Mouse (Mus musculus) limb, embryonic 12.5 days (tissue): ENCODE measurements at regions not wholly inside any gene's neighbourhood (a gene's known extent, or its start where the extent isn't known, plus 50 kb on each side); places are given as distances from the start of the nearest gene placed in this dataset.

ENCODE experiments used
- ATAC-seq: fragments of 200-750 bp; cut with Nextera tagmentation; 2 replicates; pipeline ENCODE4 v1.8.0; 2017; ENCODE audit warnings: low read depth, moderate TSS enrichment; ENCODE audit not compliant: insufficient number of reproducible peaks, insufficient read depth, low FRiP score, low TSS enrichment
- H3K27ac ChIP-seq: fragments of 300-500 bp; sonication (generic); 2 replicates; pipeline ENCODE4 v1.5.1; 2016; ENCODE audit warnings: mild to moderate bottlenecking, moderate library complexity
- H3K27me3 ChIP-seq: fragments of 300-500 bp; sonication (generic); 2 replicates; pipeline ENCODE4 v1.6.1; 2016; ENCODE audit warnings: mild to moderate bottlenecking, moderate library complexity
- H3K36me3 ChIP-seq: fragments of 300-500 bp; sonication (generic); 2 replicates; pipeline ENCODE4 v1.6.1; 2016; ENCODE audit warnings: mild to moderate bottlenecking, moderate library complexity
- H3K4me1 ChIP-seq: fragments of 300-500 bp; sonication (generic); replicated peaks from 2 replicates; pipeline ENCODE4 v1.6.1; 2016
- H3K4me2 ChIP-seq: fragments of 300-500 bp; sonication (generic); 2 replicates; pipeline ENCODE4 v1.6.1; 2016; ENCODE audit warnings: mild to moderate bottlenecking, moderate library complexity
- H3K4me3 ChIP-seq: fragments of 300-500 bp; sonication (generic); replicated peaks from 2 replicates; pipeline ENCODE4 v1.5.1; 2016; ENCODE audit warnings: mild to moderate bottlenecking
- H3K9ac ChIP-seq: fragments of 300-500 bp; sonication (generic); replicated peaks from 2 replicates; pipeline ENCODE4 v1.6.1; 2016; ENCODE audit warnings: mild to moderate bottlenecking, moderate library complexity
- H3K9me3 ChIP-seq: fragments of 300-500 bp; sonication (generic); 2 replicates; pipeline ENCODE4 v1.6.1; 2016; ENCODE audit warnings: mild to moderate bottlenecking, moderate library complexity
- WGBS: fragments of 180-500 bp; shearing (Covaris S2); methylation state at CpG from one replicate; pipeline ENCODE4 v1.1.7; 2016; 5-methylcytosine and 5-hydroxymethylcytosine counted together

- Histone ChIP-seq H3K27me3 (no peaks in the 10 kb centered on the region), H3K4me1 (no peaks in the 10 kb centered on the region; the same call in 1 of the 2 replicates), H3K36me3 (no peaks in the 10 kb centered on the region), H3K9ac (no peak overlapping the region), H3K4me3 (no peak overlapping the region), H3K4me2 (no peak overlapping the region), H3K9me3 (no peaks in the 10 kb centered on the region), H3K27ac (no peak overlapping the region)
- 92% methylated on average over 5 of the region's 5 CpGs for WGBS
- ATAC-seq = no peak
Observed at GRCm38 (mm10) chr15:5414401-5414800, 170.4 kb upstream of the Ptger4 start.

DNA sequence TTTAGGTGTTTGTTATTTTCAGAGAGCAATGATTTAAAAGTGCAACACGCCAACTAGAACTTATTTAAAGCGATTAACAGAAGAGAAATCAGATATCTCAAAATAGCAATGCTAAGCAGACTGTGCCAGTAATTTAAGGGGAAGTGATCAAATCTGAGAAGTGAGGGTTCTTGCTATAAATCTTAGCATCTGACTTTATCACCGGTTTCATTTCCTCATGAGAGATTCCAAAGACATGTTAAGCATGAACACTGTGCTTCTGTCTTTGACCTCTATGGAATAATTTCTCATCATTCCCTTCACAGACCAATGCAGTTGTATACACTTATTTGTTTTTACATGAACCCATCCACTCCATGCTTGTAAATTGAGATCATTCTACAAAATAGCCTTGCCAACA is 172.0 kb upstream of the Ptger4 start:
- no peak overlapping the region for H3K4me3 ChIP-seq
- no peak overlapping the region for H3K9ac ChIP-seq
- no peak overlapping the region for H3K27ac ChIP-seq
- ATAC-seq = no peak
- H3K4me1 ChIP-seq = no peaks in the 10 kb centered on the region
- H3K27me3 ChIP-seq = no peaks in the 10 kb centered on the region
- H3K9me3 ChIP-seq = no peaks in the 10 kb centered on the region
- no peak overlapping the region for H3K4me2 ChIP-seq
- WGBS = 84% methylated on average over 3 of the region's 3 CpGs
- H3K36me3 ChIP-seq = no peaks in the 10 kb centered on the region

- H3K4me1 ChIP-seq = no peaks in the 10 kb centered on the region
- H3K9me3 ChIP-seq = no peaks in the 10 kb centered on the region
- H3K9ac ChIP-seq = no peak overlapping the region
- H3K4me3 ChIP-seq = no peak overlapping the region
- no peak overlapping the region for H3K27ac ChIP-seq
- H3K36me3 ChIP-seq = no peaks in the 10 kb centered on the region
- no peak for ATAC-seq
- WGBS = 87% methylated on average over 3 of the region's 3 CpGs
- no peaks in the 10 kb centered on the region for H3K27me3 ChIP-seq
- H3K4me2 ChIP-seq = no peak overlapping the region
Observed at GRCm38 (mm10) chr15:5426641-5427040, 182.7 kb upstream of the Ptger4 start.

GRCm38 (mm10) chr15:5427319-5428048 is 183.5 kb upstream of the Ptger4 start:
- Histone ChIP-seq H3K9ac (no peak overlapping the region), H3K27me3 (no peaks in the 10 kb centered on the region), H3K4me3 (no peak overlapping the region), H3K4me1 (no peaks in the 10 kb centered on the region), H3K9me3 (no peaks in the 10 kb centered on the region), H3K27ac (no peak overlapping the region), H3K36me3 (no peaks in the 10 kb centered on the region), H3K4me2 (no peak overlapping the region)
- WGBS = 81% methylated on average over 7 of the region's 7 CpGs
- no peak for ATAC-seq

- Histone ChIP-seq H3K9ac (no peak overlapping the region), H3K36me3 (no peaks in the 10 kb centered on the region), H3K4me1 (no peaks in the 10 kb centered on the region), H3K27ac (no peak overlapping the region), H3K9me3 (no peaks in the 10 kb centered on the region), H3K27me3 (no peaks in the 10 kb centered on the region), H3K4me3 (no peak overlapping the region), H3K4me2 (no peak overlapping the region)
- ATAC-seq = no peak
- 77% methylated on average over 2 of the region's 2 CpGs for WGBS
Observed at GRCm38 (mm10) chr15:5432018-5432417, 188.0 kb upstream of the Ptger4 start.

DNA sequence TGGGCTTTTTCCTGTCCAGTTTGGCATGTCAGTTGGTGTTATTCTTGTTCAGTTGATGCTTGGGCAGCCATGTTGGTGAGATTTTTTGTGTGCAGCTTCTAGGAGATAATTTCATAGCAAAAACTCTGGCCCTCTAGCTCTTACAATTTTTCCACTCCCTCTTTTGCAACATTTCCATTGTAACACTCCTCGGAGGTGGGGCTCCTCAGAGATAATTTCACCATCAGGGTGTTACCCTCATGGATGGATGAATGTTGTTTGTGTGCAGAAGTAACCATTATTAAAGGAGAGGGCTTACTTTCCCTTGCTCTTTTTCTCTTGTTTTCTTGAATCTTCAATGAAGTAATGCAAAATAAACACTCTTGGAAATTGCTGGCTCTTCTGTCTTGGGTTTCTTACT is 193.0 kb upstream of the Ptger4 start:
- Histone ChIP-seq H3K27ac (no peak overlapping the region), H3K27me3 (no peaks in the 10 kb centered on the region), H3K9ac (no peak overlapping the region), H3K4me1 (no peaks in the 10 kb centered on the region), H3K4me3 (no peak overlapping the region), H3K4me2 (no peak overlapping the region), H3K36me3 (no peaks in the 10 kb centered on the region), H3K9me3 (no peaks in the 10 kb centered on the region)
- ATAC-seq = no peak
- 66% methylated on average over 1 of the region's 1 CpGs for WGBS

DNA sequence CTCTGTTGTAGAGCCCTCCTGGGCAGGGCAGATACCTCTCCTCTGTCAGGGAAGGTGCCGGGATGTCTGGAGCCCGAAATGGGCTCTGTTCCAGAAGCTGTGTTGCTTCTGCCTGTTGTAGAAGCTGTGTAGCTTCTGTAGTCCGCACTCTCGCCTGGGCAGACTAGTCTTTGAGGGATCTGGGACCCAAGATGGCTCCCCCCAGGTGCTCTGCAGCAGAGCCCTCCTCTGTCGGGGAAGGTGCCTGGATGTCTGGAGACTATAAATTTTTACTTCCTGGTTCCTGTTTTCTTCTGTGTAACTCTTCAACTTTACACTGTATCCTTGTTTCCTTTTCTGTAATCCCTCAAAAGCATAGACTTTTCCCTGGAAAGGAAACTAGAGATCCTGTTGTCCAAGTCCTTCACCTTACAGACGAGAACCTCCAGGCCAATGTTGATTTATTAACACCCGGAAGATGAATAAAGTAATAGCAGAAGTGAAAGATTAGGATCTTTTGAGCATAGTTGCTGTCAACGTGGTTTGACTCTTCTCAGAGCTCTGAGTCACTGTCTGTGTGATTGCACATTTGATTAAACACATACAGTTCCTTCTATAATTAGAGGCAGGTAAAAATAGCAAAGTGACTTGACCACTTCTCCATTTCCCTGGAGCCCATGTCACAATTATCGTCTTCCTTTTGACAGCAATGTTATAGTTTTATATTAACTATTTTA is 202.2 kb upstream of the Ptger4 start:
- Histone ChIP-seq H3K4me1 (no peaks in the 10 kb centered on the region), H3K27ac (no peak overlapping the region), H3K4me3 (no peak overlapping the region), H3K27me3 (no peaks in the 10 kb centered on the region), H3K36me3 (no peaks in the 10 kb centered on the region), H3K9me3 (no peaks in the 10 kb centered on the region), H3K9ac (no peak overlapping the region), H3K4me2 (no peak overlapping the region)
- WGBS = 74% methylated on average over 9 of the region's 9 CpGs
- ATAC-seq = no peak

DNA sequence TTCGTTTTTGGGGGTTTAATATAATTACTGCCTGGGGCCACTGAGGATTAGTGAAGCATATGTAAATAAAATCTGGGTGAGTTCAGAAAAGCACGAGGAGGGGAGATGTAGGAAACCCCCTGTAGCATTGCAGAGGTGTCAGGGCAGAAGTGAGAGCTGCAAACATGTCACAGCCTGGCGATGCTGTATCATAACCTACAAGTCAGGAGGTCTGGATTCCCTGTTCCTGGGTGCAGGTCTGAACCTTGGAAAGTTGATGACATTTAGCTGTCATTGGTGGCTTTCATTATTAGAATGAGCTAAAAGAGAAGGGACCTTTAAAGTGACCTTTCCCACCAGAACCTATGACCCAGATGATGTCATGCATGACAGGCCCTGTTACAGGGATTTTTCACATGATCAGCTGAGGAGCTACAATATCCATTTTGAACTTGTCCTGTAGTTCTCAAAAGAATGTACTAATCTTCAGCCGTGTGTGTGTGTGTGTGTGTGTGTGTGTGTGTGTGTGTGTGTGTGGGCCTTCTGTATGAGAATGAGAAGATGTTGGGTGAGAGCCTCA is 202.8 kb upstream of the Ptger4 start:
- Histone ChIP-seq H3K4me2 (no peak overlapping the region), H3K4me1 (no peaks in the 10 kb centered on the region), H3K36me3 (no peaks in the 10 kb centered on the region), H3K27ac (no peak overlapping the region), H3K9me3 (no peaks in the 10 kb centered on the region), H3K4me3 (no peak overlapping the region), H3K27me3 (no peaks in the 10 kb centered on the region), H3K9ac (no peak overlapping the region)
- WGBS = 64% methylated on average over 4 of the region's 4 CpGs
- no peak for ATAC-seq

GRCm38 (mm10) chr15:5447707-5448496 is 203.9 kb upstream of the Ptger4 start:
- ATAC-seq = no peak
- WGBS = 86% methylated on average over 2 of the region's 2 CpGs

DNA sequence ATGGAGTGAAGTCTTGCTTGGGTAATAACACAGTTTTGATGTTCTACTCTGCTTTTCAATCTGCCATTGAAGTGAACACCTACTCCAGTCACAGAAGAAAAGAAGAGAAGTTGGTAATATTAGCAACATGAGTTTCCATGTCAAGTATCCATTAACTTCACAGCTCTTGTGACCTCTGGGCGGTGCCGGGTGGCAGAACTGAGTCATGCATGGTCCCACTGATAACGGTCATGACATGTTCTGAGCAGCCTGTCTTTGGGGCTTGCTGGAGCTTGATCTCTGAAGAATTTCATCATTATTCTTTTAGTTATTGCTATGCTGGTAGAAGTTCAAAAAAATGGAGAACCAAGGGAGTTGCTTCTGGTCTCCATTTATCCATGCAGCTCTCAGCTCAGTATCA is 215.1 kb upstream of the Ptger4 start:
- H3K36me3 ChIP-seq = no peaks in the 10 kb centered on the region
- ATAC-seq = no peak
- no peak overlapping the region for H3K9ac ChIP-seq
- no peak overlapping the region for H3K4me2 ChIP-seq
- 86% methylated on average over 3 of the region's 3 CpGs for WGBS
- no peaks in the 10 kb centered on the region for H3K27me3 ChIP-seq
- no peaks in the 10 kb centered on the region for H3K9me3 ChIP-seq
- H3K4me3 ChIP-seq = no peak overlapping the region
- H3K27ac ChIP-seq = no peak overlapping the region
- no peaks in the 10 kb centered on the region for H3K4me1 ChIP-seq

More at GRCm38 (mm10) chr15:5447707-5448496, 203.9 kb upstream of the Ptger4 start:
- no peak overlapping the region for H3K27ac ChIP-seq
- H3K9me3 ChIP-seq = no peaks in the 10 kb centered on the region
- H3K4me1 ChIP-seq = no peaks in the 10 kb centered on the region
- H3K4me2 ChIP-seq = no peak overlapping the region
- no peak overlapping the region for H3K4me3 ChIP-seq
- no peaks in the 10 kb centered on the region for H3K36me3 ChIP-seq
- H3K9ac ChIP-seq = no peak overlapping the region
- no peaks in the 10 kb centered on the region for H3K27me3 ChIP-seq

DNA sequence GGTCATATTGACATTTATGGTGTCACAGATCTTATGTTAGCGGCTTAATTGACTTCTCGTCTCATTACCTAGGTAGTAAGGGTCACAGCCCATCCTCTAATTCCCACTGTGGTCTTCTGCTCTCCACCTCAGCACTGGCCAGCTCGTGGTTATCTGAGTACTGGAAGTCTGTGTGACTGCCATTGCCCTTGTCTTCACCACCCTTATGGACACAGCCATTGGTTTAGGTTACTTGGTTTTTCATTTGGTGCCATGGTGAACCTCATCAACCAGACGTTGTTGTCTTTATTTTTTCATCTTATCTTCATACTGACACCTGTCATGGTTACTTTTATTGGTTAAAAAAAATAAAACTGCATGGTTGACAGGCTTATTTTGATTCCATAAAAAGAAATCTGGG is 215.6 kb upstream of the Ptger4 start:
- Histone ChIP-seq H3K9me3 (no peaks in the 10 kb centered on the region), H3K4me1 (no peaks in the 10 kb centered on the region), H3K36me3 (no peaks in the 10 kb centered on the region), H3K27me3 (no peaks in the 10 kb centered on the region), H3K4me3 (no peak overlapping the region), H3K27ac (no peak overlapping the region), H3K4me2 (no peak overlapping the region), H3K9ac (no peak overlapping the region)
- ATAC-seq = no peak
- 84% methylated on average over 4 of the region's 4 CpGs for WGBS
